Mouse (Mus musculus): Measurements from ENCODE around the gene Ripk1.

Ripk1 gene

DNA sequence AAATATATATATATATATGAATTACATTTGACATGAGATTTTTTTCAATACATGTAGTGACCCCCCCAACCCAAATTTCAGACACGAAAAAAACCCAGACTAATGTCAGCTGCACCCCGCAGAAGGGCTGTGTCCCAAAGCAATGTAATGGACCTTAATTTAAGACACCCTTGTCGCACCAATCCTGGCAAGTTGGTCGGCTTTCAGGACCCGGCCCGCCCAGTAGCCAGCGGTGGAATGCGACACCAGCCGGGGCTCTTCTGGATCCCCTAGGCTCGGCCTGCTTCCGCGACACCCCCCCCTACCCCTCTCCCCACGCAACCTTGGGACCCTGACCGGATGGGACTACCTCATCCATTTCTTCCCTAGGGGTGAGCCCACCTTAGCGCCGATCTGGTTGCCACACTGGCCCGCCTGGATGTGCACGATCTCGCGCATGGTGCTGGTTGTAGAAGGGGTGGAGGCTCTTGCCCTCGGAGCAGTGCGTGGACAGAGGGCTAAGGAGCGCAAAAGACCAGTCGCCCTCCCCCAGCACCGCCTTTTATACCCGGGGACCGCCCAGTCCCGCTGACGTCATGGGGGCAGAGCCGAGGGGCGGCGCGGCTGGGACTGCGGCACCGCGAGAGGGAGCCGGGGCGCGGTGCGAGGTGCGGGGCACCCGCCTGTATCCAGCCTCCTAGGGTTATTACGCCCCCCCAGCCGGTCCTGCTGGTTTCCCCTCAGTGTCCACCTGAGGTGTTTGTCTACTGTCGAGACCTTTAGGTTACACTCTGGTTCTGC, 75.5 kb downstream of the Ripk1 start, which contains the start of gene Tubb2a:
TSS of gene Tubb2a (minus strand) at position 516 of the 780 bp plus-strand sequence.
- peak; percentile 85 for DNase-seq (ENCODE audit: low spot score)

DNA sequence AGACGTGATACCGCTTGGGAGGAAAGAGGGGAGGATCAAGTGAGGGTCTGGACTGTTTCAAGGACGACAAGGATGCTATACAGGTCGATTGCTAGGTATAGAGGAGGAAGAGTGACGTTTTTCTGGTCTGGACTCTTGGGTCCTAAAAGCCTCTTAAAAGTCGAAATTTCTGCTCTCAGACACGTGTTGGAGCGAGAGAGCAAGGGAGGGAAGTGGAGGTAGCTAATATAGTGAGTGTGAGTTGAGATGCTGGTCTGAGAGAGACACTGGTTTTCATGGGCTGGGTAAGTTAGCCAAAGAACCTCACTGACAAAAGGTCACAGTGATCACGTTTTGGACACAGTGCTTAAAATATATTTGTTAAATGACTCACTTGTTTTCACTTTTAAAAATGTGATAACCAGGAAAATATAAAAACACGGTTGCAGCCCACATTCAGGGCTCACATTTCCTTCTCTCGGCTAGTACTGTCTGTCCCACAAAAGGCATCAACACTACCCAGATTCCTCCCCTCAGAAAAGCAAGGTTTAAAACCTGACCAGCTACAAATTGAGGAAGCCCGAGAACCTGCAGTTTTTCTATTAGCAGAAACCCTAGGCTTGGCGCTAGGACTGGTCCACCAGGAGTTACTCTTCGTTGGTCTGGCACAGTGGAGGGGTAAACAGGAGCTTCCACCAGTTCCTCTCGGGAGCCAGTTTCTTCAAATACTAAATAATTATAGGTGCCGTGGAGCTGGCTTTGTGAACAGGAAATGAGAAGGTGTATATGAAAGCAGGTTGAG, 76.5 kb downstream of the Ripk1 start:
- DNase-seq (ENCODE audit: low spot score) = no peak

GRCm38 (mm10) chr13:34079801-34080200, 77.6 kb downstream of the Ripk1 start:
- DNase-seq (ENCODE audit: low spot score) = no peak

- no peak for DNase-seq (ENCODE audit: low spot score)
Measured at GRCm38 (mm10) chr13:34081926-34082325, 79.8 kb downstream of the Ripk1 start.

GRCm38 (mm10) chr13:34084026-34084750, 82.0 kb downstream of the Ripk1 start:
- DNase-seq (ENCODE audit: low spot score) = no peak
